Mouse (Mus musculus) right cerebral cortex, postnatal 25 days (tissue): ENCODE measurements around the gene Ano8.
A peak's percentile ranks its signal among the peaks of the same experiment; 100 is the strongest.

Source experiments
- DNase-seq: peaks from one replicate; pipeline ENCODE4 v3.0.0; 2022

Gene Ano8

DNA sequence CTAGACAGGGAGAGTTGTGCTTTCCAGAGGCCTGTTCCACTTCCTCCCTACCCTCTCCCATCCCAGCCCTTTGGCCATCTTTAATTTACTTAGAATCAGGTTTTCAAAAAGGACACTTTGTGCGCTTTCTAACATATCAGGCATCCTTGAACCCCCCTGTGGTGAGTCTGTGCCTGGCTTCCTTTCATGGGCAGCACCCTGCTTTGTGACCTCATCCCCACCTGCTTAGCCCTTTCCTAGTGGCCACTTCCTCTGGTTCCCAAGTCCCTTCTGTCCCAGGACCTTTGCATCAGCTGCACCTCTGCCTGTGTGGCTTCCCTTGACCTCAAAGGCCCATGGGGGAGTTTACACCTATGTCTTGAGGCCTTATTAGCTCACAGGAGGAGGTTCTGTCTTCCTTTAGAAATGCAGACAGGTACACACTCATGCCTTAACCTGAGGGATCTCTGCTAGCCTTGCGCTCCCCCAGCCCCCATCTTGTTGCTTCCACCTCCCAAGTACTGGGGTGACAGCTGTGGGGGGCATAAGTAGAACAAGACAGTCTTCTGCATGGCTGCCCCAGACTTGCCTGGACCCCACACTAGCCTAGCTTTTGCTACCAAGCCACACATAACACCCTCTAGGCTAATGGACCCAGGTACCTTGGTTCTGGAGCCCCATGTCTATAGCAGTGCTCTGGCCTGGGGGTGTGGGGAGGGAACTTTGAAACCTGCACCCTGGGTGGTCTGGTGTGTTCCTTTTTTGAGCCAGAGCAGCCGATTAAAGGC lies 15.4 kb downstream of the Ano8 start:
- no peak for DNase-seq

GRCm38 (mm10) chr8:71469411-71469810 lies 16.4 kb downstream of the Ano8 start:
- peak; percentile 62 for DNase-seq

- peak; percentile 97 for DNase-seq
Measured at GRCm38 (mm10) chr8:71468916-71469315, 16.8 kb downstream of the Ano8 start, which contains the start of gene Dda1. TSS of gene Dda1 (plus strand) at chr8:71469199.

DNA sequence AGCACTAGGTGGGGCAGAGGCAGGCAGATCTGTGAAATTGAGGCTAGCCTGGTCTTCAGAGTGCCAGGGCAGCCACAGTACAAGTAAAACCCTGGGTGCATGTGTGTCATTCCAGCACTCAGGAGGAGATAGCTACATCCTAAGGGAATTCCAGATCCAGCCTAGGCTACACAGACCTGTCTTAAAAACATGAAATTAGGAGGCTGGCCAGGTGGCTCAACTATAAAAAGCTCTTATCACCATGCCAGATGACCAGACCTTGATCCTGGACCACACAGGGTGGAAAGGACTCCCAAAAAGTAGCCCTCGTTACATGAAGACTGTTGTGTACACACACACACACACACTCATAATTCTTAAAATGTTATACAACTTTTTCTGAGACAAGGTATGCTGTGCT lies 17.8 kb downstream of the Ano8 start:
- DNase-seq = no peak

- no peak for DNase-seq
Measured at GRCm38 (mm10) chr8:71467201-71467600, 18.6 kb downstream of the Ano8 start.

GRCm38 (mm10) chr8:71466198-71466597 lies 19.6 kb downstream of the Ano8 start:
- DNase-seq = no peak

GRCm38 (mm10) chr8:71465733-71466132 lies 20.0 kb downstream of the Ano8 start:
- no peak for DNase-seq

DNA sequence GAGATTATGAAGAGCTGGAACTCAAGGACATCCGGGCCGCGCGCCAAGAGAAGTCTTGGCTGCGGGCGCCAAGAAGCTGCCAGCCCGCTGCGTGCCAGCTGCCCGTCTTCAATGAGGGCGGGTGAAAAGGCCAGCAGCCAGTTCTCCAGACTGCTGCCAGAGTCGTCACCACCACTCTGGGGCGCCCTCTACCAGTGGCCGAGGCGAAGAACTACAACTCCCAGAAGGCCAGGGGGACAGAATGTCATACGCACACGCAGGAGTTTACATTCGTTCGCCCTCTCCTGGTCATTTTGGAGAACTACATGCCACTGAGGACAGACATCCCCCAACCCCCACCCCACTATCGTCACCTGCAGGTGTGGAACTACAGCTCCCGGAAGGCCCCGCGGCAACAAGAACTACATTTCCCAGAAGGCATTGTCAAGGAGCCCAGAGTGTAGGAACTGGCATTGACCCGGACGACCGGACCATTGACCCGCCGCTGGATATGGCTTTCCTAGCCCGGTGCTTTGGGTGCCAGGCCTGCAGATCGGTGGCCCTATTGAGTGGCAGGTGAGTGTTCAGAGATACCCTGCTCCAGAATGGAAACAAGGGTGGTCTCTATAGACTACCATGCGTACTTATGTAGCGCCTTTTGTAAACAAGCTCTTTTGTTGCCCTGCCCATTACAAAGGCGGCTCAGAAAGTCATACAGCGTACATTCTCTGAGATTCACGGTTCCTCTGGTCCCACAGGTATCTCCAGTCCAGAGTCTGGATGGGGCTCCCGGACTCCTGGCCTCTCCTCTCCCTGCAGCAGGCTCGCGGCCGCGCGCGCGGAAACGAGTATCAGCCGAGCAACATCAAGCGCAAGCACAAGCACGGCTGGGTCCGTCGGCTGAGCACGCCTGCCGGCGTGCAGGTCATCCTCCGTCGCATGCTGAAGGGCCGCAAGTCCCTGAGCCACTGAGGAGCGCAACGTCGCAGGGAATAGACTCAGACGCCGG lies 21.0 kb downstream of the Ano8 start, which contains the start of gene Mrpl34:
Mrpl34 (plus strand) TSS at position 447 of the 988 bp plus-strand sequence.
- peak; percentile 95 for DNase-seq

- DNase-seq = peak; percentile 98
Measured at GRCm38 (mm10) chr8:71463188-71464033, 22.4 kb downstream of the Ano8 start, which contains the start of gene Abhd8. TSS of gene Abhd8 (minus strand) at chr8:71463655.

DNA sequence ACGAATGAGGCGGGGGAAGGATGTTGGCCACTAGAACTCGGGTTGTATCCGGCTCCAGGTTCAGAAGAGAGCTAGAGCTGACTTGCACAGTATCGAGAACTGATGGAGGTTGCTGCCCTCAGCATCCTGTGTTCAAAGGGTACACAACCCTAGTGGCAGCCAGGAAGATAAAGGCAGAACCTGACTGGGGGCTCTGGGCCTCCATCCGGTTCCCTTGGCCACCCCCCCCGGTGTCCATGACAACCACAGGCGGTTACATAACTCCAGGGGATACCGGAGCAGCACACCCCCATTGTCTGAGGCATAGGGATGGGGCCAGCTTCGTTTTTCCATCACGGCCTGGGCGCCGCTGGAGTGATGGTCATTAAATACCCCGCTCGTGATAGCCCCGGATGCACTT lies 23.0 kb downstream of the Ano8 start:
- DNase-seq = peak; percentile 63

GRCm38 (mm10) chr8:71462191-71462590 lies 23.6 kb downstream of the Ano8 start:
- DNase-seq = no peak

DNA sequence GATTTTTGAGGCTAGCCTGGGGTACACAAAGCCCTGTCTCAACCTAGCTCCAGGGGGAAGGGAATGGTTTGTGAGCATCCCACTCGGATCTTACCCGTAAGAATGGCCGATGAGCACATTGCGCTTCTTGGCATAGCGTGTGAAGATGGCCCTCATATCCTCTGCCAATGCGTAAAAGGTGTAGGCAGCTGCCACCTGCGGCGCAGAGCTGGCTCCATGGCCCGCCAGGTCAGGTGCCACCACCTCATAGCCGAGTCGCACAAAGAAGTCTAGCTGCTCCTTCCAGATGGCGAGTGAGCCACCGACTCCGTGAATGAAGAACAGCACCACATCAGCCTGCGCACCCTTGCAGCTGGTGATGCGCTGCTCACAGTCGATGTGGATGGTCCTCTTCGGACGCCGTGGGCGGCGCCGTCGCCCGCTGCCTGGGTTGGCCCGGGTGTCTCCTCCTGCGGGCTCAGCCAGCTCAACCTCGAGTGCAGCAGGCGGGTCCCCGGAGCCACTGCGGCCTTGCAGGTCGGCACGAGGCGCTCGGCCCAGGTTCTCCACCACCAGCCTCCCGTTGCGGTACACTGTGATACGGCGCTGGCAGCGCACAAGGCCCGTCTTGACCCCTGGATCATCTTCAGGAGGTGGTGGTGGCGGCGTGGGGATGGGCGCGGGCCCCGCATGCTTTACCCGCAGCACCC lies 24.5 kb downstream of the Ano8 start:
- no peak for DNase-seq

DNA sequence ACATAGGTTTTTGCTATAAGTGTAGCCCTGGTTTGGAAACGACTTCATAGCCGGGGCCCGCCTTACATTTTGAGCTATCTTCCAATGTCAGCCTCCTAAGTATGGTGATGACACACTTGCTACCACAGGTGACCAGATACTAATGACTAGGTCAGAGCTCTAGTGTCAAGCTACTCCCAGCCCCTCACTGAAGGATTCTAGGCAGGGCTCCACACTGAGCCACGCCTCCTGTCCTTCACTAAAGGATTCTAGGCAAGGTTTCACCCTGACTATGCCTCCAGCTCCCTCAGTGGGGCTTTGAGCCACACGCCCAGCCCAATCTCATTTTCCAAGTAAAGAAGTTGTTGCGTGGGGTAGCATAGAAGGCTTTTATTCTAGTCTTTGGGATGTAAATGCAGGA lies 25.0 kb downstream of the Ano8 start:
- DNase-seq = no peak

- DNase-seq = no peak
Measured at GRCm38 (mm10) chr8:71457659-71458270, 28.0 kb downstream of the Ano8 start.

DNA sequence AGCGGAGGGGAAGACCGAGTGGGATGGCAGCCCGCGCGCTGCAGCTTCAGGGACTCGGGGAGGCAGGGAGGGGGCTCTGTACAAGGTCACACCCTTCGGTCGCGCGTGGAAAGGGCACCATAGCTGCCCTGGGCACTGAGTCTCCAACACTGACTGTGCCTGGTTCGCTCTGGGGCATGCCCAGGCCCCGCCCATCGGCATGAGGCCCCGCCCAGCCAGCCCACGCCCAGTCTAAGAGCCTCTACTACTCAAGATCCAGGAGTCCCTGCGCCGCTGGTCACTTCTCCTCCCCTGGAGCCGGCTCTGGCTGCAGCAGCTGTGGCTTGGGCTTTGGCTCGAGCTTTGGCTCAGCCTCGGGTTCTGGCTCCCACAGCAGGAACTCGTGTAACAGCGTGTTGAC lies 28.9 kb downstream of the Ano8 start:
- no peak for DNase-seq

GRCm38 (mm10) chr8:71454668-71455067 lies 31.1 kb downstream of the Ano8 start:
- DNase-seq = no peak

- DNase-seq = no peak
Measured at GRCm38 (mm10) chr8:71452669-71453068, 33.1 kb downstream of the Ano8 start.

GRCm38 (mm10) chr8:71451777-71452176 lies 34.0 kb downstream of the Ano8 start:
- no peak for DNase-seq

GRCm38 (mm10) chr8:71451337-71451736 lies 34.4 kb downstream of the Ano8 start:
- DNase-seq = no peak

DNA sequence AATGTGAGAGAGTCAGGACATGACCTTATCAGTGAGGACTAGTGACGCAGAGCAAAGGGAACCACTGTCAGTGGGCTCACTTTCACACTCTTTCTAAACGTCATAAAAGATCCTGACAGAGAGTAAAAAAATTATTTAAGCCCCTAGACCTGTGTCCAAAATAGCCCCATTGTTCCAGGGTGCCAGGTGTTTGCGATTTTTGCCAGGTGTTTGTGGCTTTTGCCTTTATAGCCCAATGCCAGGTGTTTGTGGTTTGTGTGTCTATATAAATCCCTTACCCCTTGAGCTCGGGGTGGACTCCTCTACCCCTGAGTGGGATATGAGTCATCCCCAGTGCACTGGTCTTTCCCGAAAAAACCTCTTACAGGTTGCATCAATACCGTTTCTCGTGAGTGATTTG lies 40.7 kb downstream of the Ano8 start:
- DNase-seq = no peak

- DNase-seq = no peak
Measured at GRCm38 (mm10) chr8:71441404-71441803, 44.4 kb downstream of the Ano8 start.

- DNase-seq = no peak
Measured at GRCm38 (mm10) chr8:71437041-71437440, 48.7 kb downstream of the Ano8 start.
